Mouse (Mus musculus) gastrocnemius, adult 8-10 months (tissue): ENCODE data around the gene Efemp2. TPM values are rescaled to one million over a fixed set of nuclear protein-coding genes. Genes with fewer than 3 reads are reported as not detected.

Source experiments
- DNase-seq, 2 experiments: peaks; one replicate each; pipeline ENCODE4 v3.0.0; 2022; ENCODE audit warnings: low spot score in 2 of 2
- total RNA-seq, 4 experiments: library from RNA; stranded (reverse); gene quantifications; 2 replicates each; pipeline ENCODE4 v1.2.4; 2022

Efemp2 gene
- total RNA-seq, 4 experiments from 2014 or later, result 3.2 to 6.1 (median 3.8) TPM

GRCm38 (mm10) chr19:5496052-5496370 is 22.3 kb downstream of the Efemp2 start:
- no peak for DNase-seq

- no peak for DNase-seq
These were observed 26.6 kb downstream of the Efemp2 start for GRCm38 (mm10) chr19:5500330-5500875.

DNA sequence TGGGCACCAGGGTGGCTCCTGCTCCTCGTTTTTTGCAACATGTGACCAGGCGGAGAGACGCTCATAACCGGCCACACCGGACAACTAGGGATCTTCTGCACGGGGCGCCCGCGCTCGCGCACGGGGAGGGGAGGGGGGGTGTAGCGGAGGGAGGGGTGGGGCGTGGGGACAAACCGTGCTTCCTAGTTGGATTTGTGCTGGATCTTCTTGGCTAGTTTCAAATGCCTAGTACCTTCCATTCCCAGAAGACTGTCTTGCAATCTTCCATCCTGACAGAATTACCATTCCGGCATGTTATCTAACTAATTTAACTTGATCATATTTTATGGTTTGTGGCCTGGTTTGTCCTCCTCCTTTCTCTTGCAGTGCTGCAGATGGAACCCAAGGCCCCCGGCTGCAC is 29.9 kb downstream of the Efemp2 start, which contains the start of gene 1700020D05Rik:
TSS of gene 1700020D05Rik (minus strand) at position 101 of the 400 bp plus-strand sequence.
- no peak for DNase-seq

- peak; percentile 96 to 99 for DNase-seq
These were observed 36.6 kb downstream of the Efemp2 start, which contains the start of gene Snx32 for GRCm38 (mm10) chr19:5510031-5511026. Gene Snx32 (minus strand): TSS chr19:5510538.

DNA sequence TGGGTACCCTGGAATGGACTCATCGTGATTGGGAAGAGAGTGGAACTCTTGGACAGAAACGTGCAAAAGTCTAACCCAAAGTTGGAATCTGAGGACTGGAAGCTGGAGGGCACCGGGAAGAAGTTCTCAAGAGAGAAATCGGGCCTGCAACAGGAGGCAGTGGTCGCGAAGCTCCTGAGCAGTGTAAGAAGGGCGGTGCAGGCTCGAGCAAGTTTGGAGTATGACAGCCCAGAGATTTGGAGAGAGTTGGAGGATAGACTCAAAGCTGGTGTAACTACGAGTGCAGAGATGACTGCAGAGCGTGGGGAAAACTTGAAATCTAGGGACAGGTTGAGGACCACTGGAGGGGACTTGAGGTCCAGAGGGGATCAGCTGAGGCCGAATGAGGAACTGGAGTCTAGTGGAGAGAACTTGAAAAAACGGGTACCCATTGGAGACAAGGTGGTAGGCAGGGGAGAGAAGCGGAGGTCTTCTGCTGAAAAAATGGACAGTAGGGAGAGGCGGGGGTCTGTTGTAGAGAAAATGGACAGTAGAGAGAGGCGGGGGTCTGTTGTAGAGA is 37.4 kb downstream of the Efemp2 start:
- DNase-seq, result no peak

- no peak for DNase-seq
These were observed 38.6 kb downstream of the Efemp2 start for GRCm38 (mm10) chr19:5512091-5513004.

- no peak for DNase-seq
These were observed 39.2 kb downstream of the Efemp2 start for GRCm38 (mm10) chr19:5513005-5513349.

- no peak for DNase-seq
These were observed 42.4 kb downstream of the Efemp2 start for GRCm38 (mm10) chr19:5515840-5516777.

DNA sequence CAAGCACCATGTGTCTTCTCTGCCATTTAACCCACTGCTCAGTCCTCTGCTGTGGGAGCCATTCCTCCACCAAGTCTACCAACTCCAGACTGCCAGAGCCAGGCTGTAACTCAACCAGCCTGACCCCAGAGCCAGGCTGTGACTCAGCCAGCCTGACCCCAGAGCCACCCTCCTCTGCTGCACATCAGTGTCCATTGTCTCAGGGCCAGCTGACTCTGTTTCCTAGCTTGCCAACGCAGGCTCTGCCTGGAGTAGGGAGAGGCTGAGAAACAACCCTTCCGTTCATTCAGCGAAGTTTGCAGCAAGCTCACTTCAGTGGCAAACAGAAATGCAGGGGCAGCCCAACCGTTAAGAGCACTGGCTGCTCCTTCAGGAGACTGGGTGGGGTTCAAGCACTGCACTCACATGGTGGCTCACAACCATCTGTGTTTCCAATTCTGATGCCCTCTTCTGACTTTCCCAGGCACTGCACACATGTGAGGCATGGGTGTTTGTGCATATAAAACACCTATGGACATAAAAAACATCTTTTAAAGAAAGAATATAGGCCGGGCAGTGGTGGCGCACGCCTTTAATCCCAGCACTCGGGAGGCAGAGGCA is 43.3 kb downstream of the Efemp2 start:
- no peak for DNase-seq

DNA sequence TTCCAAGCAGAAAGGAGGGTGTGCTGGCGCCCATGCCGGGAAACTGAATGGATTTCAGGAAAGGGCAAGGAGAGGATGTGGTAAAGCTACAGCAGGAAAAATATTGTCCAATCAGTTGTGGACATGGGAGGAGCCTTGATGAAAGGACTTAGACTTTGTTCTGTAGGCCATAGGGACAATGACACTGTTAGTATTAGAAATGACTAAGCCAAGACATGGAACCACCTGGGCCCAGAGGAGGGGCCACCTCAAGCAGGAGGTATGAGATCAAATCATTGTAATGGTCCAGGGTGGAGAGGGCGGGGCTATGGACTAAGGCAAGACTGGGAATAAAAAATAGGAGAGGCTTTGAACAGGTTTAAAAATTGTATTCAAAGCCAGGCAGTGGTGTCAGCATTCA is 45.0 kb downstream of the Efemp2 start:
- DNase-seq, result no peak

- DNase-seq, result peak in 1 of 2 experiments; percentile 8
These were observed 51.5 kb downstream of the Efemp2 start for GRCm38 (mm10) chr19:5525204-5525603.

DNA sequence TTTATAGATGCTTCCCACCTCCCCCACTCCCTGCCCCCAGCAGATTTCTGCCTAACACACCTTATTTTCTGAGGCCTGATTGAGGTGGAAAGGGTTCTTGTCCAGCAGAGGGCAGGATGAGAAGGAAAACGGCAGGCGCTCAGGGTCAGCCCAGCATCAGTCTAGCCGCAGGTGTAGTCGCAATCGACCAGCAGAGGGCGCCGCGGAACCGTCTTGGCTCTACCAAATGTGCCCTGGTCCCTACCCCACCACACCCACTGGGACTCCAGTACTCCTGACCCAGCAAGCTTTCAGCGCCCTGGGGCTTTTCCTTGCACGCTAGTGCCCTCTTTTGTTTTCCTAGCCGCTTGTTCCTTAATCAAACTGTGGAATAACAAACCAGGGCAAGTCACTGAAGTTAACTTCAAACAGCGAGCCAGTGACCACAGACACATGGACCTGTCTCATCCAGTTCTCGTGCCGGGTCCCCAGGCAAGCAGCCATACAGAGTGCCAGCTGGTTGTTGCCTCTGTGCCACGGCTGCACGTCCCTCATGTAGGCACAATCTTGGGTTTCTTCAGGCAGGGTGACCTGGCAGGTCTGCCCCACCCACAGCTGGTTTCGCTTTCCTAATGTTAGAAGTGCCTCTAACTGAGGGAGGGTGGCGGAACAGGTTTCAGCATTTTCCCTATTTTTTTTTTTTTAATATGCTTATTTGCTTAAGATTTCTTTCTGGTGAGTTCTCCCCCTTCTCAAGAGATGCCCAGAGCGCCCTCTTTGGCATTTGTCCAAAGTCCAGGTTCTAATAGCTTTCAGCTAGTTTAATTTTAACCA is 55.8 kb downstream of the Efemp2 start:
- DNase-seq, result peak; percentile 91 to 94

GRCm38 (mm10) chr19:5530138-5530524 is 56.4 kb downstream of the Efemp2 start:
- DNase-seq, result no peak

Other genes with a start within 250 kb of the Efemp2 start
- 1 to 10 TPM; 4.5 to 6.6 (median 5.4) TPM for gene Pacs1, start 200.8 kb upstream of the Efemp2 start, total RNA-seq
- 10 to 100 TPM; 59.7 to 74.1 (median 62.9) TPM for gene Sf3b2, start 178.5 kb upstream of the Efemp2 start, total RNA-seq
- under 1 TPM in 1 of 4 experiments, not detected in 3; 0.17 TPM for gene Gal3st3, start 175.6 kb upstream of the Efemp2 start, total RNA-seq
- not detected for gene Catsper1, start 138.2 kb upstream of the Efemp2 start, total RNA-seq
- gene Cst6, start 124.4 kb upstream of the Efemp2 start, total RNA-seq, result 10 to 100 TPM; 44.0 to 55.9 (median 44.9) TPM
- gene Eif1ad, start 107.2 kb upstream of the Efemp2 start, total RNA-seq, result 10 to 100 TPM; 16.3 to 18.8 (median 17.9) TPM
- gene Banf1, start 106.8 kb upstream of the Efemp2 start, total RNA-seq, result 100 to 1,000 TPM; 122 to 146 (median 135) TPM
- gene Sart1, start 85.3 kb upstream of the Efemp2 start, total RNA-seq, result 10 to 100 TPM; 40.2 to 52.1 (median 45.3) TPM
- 1 to 10 TPM in 3 of 4 experiments, under 1 TPM in 1; 0.96 to 2.4 (median 2.0) TPM for gene Tsga10ip, start 71.4 kb upstream of the Efemp2 start, total RNA-seq
- 100 to 1,000 TPM; 727 to 752 (median 743) TPM for gene Drap1, start 49.0 kb upstream of the Efemp2 start, total RNA-seq
- gene AI837181, start 48.8 kb upstream of the Efemp2 start, total RNA-seq, result 10 to 100 TPM; 33.7 to 38.3 (median 35.8) TPM
- gene Fosl1, start 26.4 kb upstream of the Efemp2 start, total RNA-seq, result not detected
- 1 to 10 TPM; 5.5 to 8.1 (median 6.3) TPM for gene Ccdc85b, start 16.1 kb upstream of the Efemp2 start, total RNA-seq
- gene Fibp, start 13.3 kb upstream of the Efemp2 start, total RNA-seq, result 10 to 100 TPM; 29.2 to 35.1 (median 32.8) TPM
- not detected for gene Ctsw, start 5.4 kb upstream of the Efemp2 start, total RNA-seq
- gene Mus81, start 14.4 kb downstream of the Efemp2 start, total RNA-seq, result 10 to 100 TPM; 18.5 to 22.8 (median 21.2) TPM
- gene Cfl1, start 16.5 kb downstream of the Efemp2 start, total RNA-seq, result 10 to 100 TPM; 44.8 to 57.2 (median 51.2) TPM
- under 1 TPM in 3 of 4 experiments, not detected in 1; 0.31 to 0.67 (median 0.47) TPM for gene 1700020D05Rik, start 29.8 kb downstream of the Efemp2 start, total RNA-seq
- 1 to 10 TPM; 5.3 to 6.4 (median 5.9) TPM for gene Snx32, start 36.6 kb downstream of the Efemp2 start, total RNA-seq
- not detected for gene Ovol1, start 86.7 kb downstream of the Efemp2 start, total RNA-seq
- 1 to 10 TPM; 2.0 to 2.6 (median 2.5) TPM for gene Ap5b1, start 94.1 kb downstream of the Efemp2 start, total RNA-seq
- 10 to 100 TPM; 40.5 to 63.8 (median 50.9) TPM for gene Rnaseh2c, start 127.9 kb downstream of the Efemp2 start, total RNA-seq
- 10 to 100 TPM; 17.2 to 23.9 (median 21.6) TPM for gene Kat5, start 136.3 kb downstream of the Efemp2 start, total RNA-seq
- gene Rela, start 163.5 kb downstream of the Efemp2 start, total RNA-seq, result 10 to 100 TPM; 13.8 to 20.5 (median 15.0) TPM
- 1 to 10 TPM; 2.1 to 6.9 (median 6.3) TPM for gene Sipa1, start 189.8 kb downstream of the Efemp2 start, total RNA-seq
- gene Map3k11, start 214.8 kb downstream of the Efemp2 start, total RNA-seq, result 1 to 10 TPM; 7.1 to 8.7 (median 8.1) TPM
- gene Pcnx3, start 215.0 kb downstream of the Efemp2 start, total RNA-seq, result 10 to 100 TPM; 11.8 to 15.2 (median 13.7) TPM
- gene Kcnk7, start 230.4 kb downstream of the Efemp2 start, total RNA-seq, result not detected